Mouse (Mus musculus) liver, embryonic 13.5 days (tissue): ENCODE results near the gene Grin2b. TPM values are rescaled to one million over a fixed set of nuclear protein-coding genes. Genes with fewer than 3 reads are reported as not detected.
"Not testable (repeated sequence)": the region's sequence is repeated elsewhere in the genome, so short reads cannot be mapped to it uniquely, and the experiment has no call there.

ENCODE experiments used
- ATAC-seq: fragments of 200-750 bp; cut with Nextera tagmentation; 2 replicates; pipeline ENCODE4 v1.8.0; 2017; ENCODE audit warnings: low read depth, mild to moderate bottlenecking, moderate number of reproducible peaks, moderate library complexity
- DNase-seq: peaks from one replicate; pipeline ENCODE4 v3.0.0; 2022
- H3K27ac ChIP-seq: fragments of 300-500 bp; sonication (generic); 2 replicates; pipeline ENCODE4 v1.5.1; 2015; ENCODE audit warnings: moderate library complexity, mild to moderate bottlenecking, inconsistent platforms
- H3K27me3 ChIP-seq: fragments of 300-500 bp; sonication (generic); 2 replicates; pipeline ENCODE4 v1.6.1; 2015; ENCODE audit warnings: mild to moderate bottlenecking, inconsistent platforms
- H3K36me3 ChIP-seq: fragments of 300-500 bp; sonication (generic); 2 replicates; pipeline ENCODE4 v1.6.1; 2015; ENCODE audit warnings: mild to moderate bottlenecking, inconsistent platforms
- H3K4me1 ChIP-seq: fragments of 300-500 bp; sonication (generic); replicated peaks from 2 replicates; pipeline ENCODE4 v1.6.1; 2015; ENCODE audit warnings: inconsistent platforms
- H3K4me2 ChIP-seq: fragments of 300-500 bp; sonication (generic); 2 replicates; pipeline ENCODE4 v1.6.1; 2015; ENCODE audit warnings: inconsistent platforms, mild to moderate bottlenecking, moderate library complexity
- H3K4me3 ChIP-seq: fragments of 300-500 bp; sonication (generic); replicated peaks from 2 replicates; pipeline ENCODE4 v1.5.1; 2015; ENCODE audit warnings: mild to moderate bottlenecking, inconsistent platforms
- H3K9ac ChIP-seq: fragments of 300-500 bp; sonication (generic); 2 replicates; pipeline ENCODE4 v1.6.1; 2015; ENCODE audit warnings: mild to moderate bottlenecking, inconsistent platforms
- H3K9me3 ChIP-seq: fragments of 300-500 bp; sonication (generic); replicated peaks from 2 replicates; pipeline ENCODE4 v1.6.1; 2016; ENCODE audit warnings: inconsistent platforms
- WGBS: fragments of 180-500 bp; shearing (Covaris S2); methylation state at CpG from one replicate; pipeline ENCODE4 v1.1.7; 2015; ENCODE audit not compliant: insufficient replicate concordance; 5-methylcytosine and 5-hydroxymethylcytosine counted together
- polyA plus RNA-seq: library from polyadenylated mRNA; unstranded; fragments of >200 nt; fragmentation: Nextera tagmentation; extraction: Ambion mirVana; gene quantifications from 2 replicates; pipeline ENCODE4 v1.2.1, GENCODE M21; 2015

Gene Grin2b
- polyA plus RNA-seq, 1 experiment from 2014 or later: 0.21 TPM

DNA sequence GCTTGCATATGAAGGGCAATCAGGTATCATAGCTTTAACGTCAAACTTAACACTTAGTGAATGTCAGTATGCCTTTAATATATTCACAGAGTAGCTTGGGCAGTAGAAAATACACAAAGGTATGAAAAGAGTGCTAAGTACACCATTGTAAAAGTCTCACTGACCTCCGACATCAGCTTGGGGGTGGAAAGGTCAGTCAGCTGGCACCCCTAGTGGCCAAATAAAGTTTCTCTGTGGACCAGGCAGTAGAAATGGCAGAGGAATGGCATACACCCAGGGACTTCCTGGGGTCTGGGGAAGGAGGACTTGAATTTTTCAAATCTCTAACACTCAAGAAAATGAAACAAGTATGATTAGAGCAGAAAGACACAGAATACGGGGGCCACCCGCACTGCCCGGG is 339.8 kb downstream of the Grin2b start:
- no peaks in the 10 kb centered on the region for H3K27me3 ChIP-seq
- no peaks in the 10 kb centered on the region for H3K9me3 ChIP-seq
- H3K27ac ChIP-seq: no peak overlapping the region
- no peak for DNase-seq
- H3K4me2 ChIP-seq: no peak overlapping the region
- H3K4me1 ChIP-seq: no peaks in the 10 kb centered on the region
- no peak for ATAC-seq
- no peaks in the 10 kb centered on the region for H3K36me3 ChIP-seq
- H3K9ac ChIP-seq: no peak overlapping the region
- H3K4me3 ChIP-seq: no peak overlapping the region
- 56% methylated on average over 5 of the region's 5 CpGs for WGBS

DNA sequence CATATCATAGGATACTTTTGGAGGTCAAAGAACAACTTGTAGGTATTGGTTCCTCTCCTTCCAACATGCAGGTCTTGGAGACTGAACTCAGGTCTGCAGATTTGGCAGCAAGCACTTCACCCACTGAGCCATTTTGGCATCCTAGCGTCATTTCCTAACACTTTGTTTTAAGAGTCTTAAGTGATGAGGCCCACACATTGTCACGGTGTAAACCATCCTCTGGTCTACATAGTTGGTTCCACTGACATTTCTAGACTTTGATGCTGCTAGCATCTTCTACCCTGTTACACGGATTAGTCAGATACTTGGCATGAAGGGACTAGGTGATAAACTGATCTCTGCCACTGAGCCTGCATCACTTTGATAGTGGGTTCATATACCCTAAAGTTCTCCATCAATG is 341.3 kb downstream of the Grin2b start:
- 58% methylated on average over 3 of the region's 3 CpGs for WGBS

DNA sequence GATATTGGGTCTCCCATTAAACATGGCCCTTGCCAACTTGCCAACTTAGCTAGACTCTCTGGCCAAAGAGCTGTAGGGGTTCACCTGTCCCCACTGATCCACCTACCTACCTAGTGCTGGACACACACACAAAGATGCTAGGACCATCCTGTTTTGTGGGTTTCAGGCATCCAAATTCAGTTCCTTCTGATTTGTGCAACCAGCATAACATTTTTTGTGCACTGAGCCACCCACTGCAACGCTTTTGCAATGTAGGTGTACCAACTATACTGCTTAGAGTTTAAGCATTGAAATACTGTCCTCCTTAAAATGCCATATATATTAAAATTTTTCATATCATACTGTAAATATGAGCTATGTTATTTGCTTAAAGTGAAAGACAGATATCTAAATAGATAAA is 342.3 kb downstream of the Grin2b start:
- ATAC-seq (no peak), DNase-seq (no peak)
- no peaks in the 10 kb centered on the region for H3K27me3 ChIP-seq
- 54% methylated on average over 1 of the region's 1 CpGs for WGBS
- no peaks in the 10 kb centered on the region for H3K4me1 ChIP-seq
- no peak overlapping the region for H3K9ac ChIP-seq
- no peaks in the 10 kb centered on the region for H3K9me3 ChIP-seq
- no peak overlapping the region for H3K4me2 ChIP-seq
- no peak overlapping the region for H3K4me3 ChIP-seq
- H3K36me3 ChIP-seq: no peaks in the 10 kb centered on the region
- H3K27ac ChIP-seq: no peak overlapping the region

More for the DNA sequence above, 341.3 kb downstream of the Grin2b start:
- no peaks in the 10 kb centered on the region for H3K27me3 ChIP-seq
- H3K4me1 ChIP-seq: no peaks in the 10 kb centered on the region
- no peak overlapping the region for H3K9ac ChIP-seq
- no peak overlapping the region for H3K4me3 ChIP-seq
- DNase-seq (no peak), ATAC-seq (no peak)
- no peak overlapping the region for H3K27ac ChIP-seq
- no peaks in the 10 kb centered on the region for H3K36me3 ChIP-seq
- H3K4me2 ChIP-seq: no peak overlapping the region
- no peaks in the 10 kb centered on the region for H3K9me3 ChIP-seq

DNA sequence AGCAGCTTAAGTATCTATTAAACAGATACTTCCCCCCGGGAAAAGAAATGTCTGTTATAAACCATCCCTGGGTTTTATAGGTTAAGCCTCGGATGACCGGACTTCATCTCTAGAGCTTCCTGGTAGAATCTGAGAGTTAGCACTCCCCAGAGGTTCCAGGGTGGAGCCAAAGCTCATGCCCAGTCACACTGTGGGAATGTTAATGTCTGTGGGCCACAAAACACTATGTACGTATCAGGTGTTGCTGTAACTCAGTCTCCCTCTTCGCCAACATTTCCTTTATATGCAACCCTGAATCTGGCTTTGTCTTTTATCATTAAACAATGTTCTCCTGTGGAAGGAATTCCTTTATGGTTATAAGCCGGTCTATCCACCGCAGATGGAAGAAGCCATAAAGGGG is 343.9 kb downstream of the Grin2b start:
- H3K4me1 ChIP-seq: no peaks in the 10 kb centered on the region
- no peak overlapping the region for H3K9ac ChIP-seq
- ATAC-seq (no peak), DNase-seq (no peak)
- no peak overlapping the region for H3K4me3 ChIP-seq
- no peaks in the 10 kb centered on the region for H3K36me3 ChIP-seq
- 74% methylated on average over 7 of the region's 7 CpGs for WGBS
- H3K9me3 ChIP-seq: no peaks in the 10 kb centered on the region
- H3K4me2 ChIP-seq: no peak overlapping the region
- no peak overlapping the region for H3K27ac ChIP-seq
- no peaks in the 10 kb centered on the region for H3K27me3 ChIP-seq

DNA sequence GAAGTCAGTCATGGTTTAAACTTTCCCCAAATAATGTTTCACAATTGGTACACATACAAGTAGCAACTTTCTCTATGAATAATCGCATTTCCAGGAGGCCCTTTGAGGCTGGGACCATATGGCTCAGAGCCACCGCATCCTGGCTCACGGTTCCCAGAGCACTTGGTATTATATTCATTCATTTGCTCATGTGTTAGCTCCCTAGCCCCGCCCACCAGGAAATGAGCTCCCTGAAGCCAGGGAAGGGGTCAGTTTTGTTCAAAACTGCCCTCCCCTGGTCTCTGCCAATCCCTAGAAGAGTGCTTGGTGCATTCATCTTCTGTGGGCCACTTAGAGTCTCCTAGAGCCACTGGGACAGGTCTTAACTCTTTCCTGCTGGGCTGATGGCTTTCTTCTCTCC is 344.3 kb downstream of the Grin2b start:
- Histone ChIP-seq H3K4me1 (no peaks in the 10 kb centered on the region), H3K27ac (no peak overlapping the region), H3K36me3 (no peaks in the 10 kb centered on the region), H3K4me2 (no peak overlapping the region), H3K9me3 (no peaks in the 10 kb centered on the region), H3K4me3 (no peak overlapping the region), H3K9ac (no peak overlapping the region), H3K27me3 (no peaks in the 10 kb centered on the region)
- DNase-seq (no peak), ATAC-seq (no peak)
- 46% methylated on average over 4 of the region's 4 CpGs for WGBS

DNA sequence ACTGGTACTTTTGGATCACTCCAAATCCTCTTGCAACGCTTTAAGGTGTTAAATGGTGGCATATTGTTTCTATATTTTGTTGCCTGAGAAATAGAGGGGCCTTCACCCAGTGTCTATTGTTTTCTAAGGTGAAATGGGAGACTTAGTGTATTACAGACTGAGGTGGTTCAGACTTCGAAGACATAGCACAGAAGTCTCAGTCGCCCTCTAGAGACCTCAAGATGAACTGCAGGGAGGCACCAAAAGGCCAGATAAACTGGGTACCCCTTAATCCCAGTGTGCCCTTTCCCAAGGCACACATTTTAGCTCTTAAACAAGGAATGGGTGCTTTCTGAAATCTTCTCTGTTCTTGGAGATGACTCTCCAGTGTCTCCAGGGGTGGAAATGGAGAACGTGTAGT is 345.4 kb downstream of the Grin2b start:
- WGBS: 15% methylated on average over 4 of the region's 4 CpGs
- H3K36me3 ChIP-seq: no peaks in the 10 kb centered on the region
- H3K4me3 ChIP-seq: no peak overlapping the region
- H3K9ac ChIP-seq: no peak overlapping the region
- no peaks in the 10 kb centered on the region for H3K9me3 ChIP-seq
- H3K27ac ChIP-seq: no peak overlapping the region
- no peaks in the 10 kb centered on the region for H3K4me1 ChIP-seq
- no peaks in the 10 kb centered on the region for H3K27me3 ChIP-seq
- DNase-seq: no peak
- H3K4me2 ChIP-seq: no peak overlapping the region
- no peak for ATAC-seq

DNA sequence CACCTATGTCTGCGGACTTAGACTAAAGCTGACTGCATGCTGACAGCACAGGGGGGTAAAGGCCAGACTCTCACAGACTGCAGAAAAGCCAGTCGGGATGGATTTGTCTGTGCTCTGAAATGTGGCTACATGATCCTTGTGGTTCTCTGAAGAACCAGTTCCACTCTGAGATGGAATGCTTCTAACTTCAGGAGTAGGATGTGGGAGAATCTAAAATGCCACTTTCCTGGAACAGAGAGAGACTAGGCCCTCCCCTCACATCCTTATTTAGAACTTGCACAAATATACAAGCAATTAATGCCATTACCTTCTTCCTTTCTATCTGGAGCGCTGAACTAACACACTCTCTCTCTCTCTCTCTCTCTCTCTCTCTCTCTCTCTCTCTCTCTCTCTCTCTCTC is 346.0 kb downstream of the Grin2b start:
- Histone ChIP-seq H3K9me3 (no peaks in the 10 kb centered on the region), H3K4me3 (no peak overlapping the region), H3K27ac (no peak overlapping the region), H3K27me3 (no peaks in the 10 kb centered on the region), H3K9ac (no peak overlapping the region), H3K4me2 (no peak overlapping the region), H3K36me3 (no peaks in the 10 kb centered on the region), H3K4me1 (no peaks in the 10 kb centered on the region)
- 60% methylated on average over 3 of the region's 3 CpGs for WGBS
- ATAC-seq (no peak), DNase-seq (no peak)

DNA sequence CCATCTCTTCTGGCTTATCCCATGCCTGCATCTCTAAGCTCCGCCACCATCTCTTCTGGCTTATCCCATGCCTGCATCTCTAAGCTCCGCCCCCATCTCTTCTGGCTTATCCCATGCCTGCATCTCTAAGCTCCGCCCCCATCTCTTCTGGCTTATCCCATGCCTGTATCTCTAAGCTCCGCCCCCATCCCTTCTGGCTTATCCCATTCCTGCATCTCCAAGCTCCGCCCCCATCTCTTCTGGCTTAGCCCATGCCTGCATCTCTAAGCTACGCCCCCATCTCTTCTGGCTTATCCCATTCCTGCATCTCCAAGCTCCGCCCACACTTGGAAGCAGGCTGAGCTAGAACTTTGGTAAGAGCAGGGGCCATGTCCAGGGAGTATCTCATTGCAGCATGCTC is 346.5 kb downstream of the Grin2b start:
- H3K27me3 ChIP-seq, H3K9ac ChIP-seq, H3K4me2 ChIP-seq, ATAC-seq, H3K27ac ChIP-seq, H3K4me1 ChIP-seq, H3K4me3 ChIP-seq, H3K9me3 ChIP-seq, DNase-seq, H3K36me3 ChIP-seq: not testable (repeated sequence)
- WGBS: 76% methylated on average over 7 of the region's 7 CpGs

DNA sequence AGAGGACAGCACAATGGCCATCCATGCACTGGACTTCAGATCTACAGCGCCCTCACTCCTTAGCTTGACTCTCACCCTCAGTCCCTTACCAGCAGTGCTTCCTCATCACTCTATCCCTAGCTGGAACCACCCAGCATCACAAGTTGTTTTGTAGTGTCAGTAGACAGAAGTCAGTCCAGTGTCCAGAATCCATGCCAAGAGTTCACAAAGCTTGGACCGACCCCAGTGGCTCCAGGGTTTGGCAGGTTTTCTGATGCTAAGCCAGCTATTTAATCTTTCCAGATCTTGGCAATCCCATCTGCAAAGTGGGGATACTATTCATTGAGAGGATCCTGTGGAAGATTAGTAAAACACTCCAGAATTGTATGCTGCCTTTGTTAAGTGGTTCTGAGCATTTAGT is 355.9 kb downstream of the Grin2b start:
- no peak overlapping the region for H3K9ac ChIP-seq
- DNase-seq (no peak), ATAC-seq (no peak)
- WGBS: 66% methylated on average over 2 of the region's 2 CpGs
- H3K4me2 ChIP-seq: no peak overlapping the region
- H3K4me1 ChIP-seq: no peaks in the 10 kb centered on the region
- no peak overlapping the region for H3K4me3 ChIP-seq
- H3K36me3 ChIP-seq: no peaks in the 10 kb centered on the region
- no peak overlapping the region for H3K27ac ChIP-seq
- no peaks in the 10 kb centered on the region for H3K27me3 ChIP-seq
- H3K9me3 ChIP-seq: no peaks in the 10 kb centered on the region

DNA sequence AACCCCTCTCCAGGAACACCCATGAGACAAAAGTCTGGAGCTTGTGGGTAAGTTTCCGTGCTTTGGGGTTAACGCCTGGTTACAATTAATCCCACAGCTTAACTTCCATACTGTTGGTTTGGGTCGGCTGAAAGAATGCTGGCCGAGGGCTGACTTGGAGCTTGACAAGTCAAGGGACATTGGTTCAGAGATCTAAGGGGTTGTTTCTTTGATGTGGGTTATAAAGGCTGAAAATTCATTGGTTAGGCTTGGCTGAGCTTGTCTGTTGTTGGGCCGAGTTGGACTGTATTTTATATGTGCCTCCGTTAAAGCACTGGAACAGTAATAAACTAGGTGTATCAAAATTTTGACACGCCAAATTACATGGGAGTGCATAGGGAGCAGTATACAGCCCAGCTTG is 359.6 kb downstream of the Grin2b start:
- Histone ChIP-seq H3K27me3 (no peaks in the 10 kb centered on the region), H3K4me1 (no peaks in the 10 kb centered on the region), H3K9ac (no peak overlapping the region), H3K9me3 (no peaks in the 10 kb centered on the region), H3K4me3 (no peak overlapping the region), H3K4me2 (no peak overlapping the region), H3K36me3 (no peaks in the 10 kb centered on the region), H3K27ac (no peak overlapping the region)
- WGBS: 64% methylated on average over 7 of the region's 7 CpGs
- ATAC-seq (no peak), DNase-seq (no peak)

DNA sequence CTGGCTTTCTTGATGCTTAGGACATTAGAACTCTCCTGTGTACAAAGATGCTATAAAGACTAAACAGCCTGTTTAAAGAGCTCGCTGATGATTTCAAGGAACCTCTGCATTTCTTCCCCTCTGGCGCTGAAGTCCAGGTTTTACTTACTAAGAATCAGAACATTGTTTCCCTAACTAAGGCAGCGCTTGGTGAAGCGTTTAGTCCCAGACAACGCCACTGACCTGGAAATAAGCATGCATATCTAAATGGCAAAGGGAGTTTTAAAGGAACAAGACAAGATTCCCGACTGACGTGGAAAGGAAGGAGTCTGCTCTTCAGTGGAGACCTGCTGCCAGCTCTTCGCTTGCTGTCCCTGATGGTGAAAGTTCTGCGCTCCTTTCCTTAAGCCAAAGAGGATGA is 367.9 kb downstream of the Grin2b start:
- no peak for ATAC-seq
- Histone ChIP-seq H3K27me3 (no peaks in the 10 kb centered on the region), H3K36me3 (no peaks in the 10 kb centered on the region), H3K9me3 (no peaks in the 10 kb centered on the region; the same call in 1 of the 2 replicates), H3K27ac (no peak overlapping the region), H3K9ac (no peak overlapping the region), H3K4me1 (no peaks in the 10 kb centered on the region), H3K4me3 (no peak overlapping the region), H3K4me2 (no peak overlapping the region)
- WGBS: 77% methylated on average over 9 of the region's 9 CpGs
- no peak for DNase-seq

DNA sequence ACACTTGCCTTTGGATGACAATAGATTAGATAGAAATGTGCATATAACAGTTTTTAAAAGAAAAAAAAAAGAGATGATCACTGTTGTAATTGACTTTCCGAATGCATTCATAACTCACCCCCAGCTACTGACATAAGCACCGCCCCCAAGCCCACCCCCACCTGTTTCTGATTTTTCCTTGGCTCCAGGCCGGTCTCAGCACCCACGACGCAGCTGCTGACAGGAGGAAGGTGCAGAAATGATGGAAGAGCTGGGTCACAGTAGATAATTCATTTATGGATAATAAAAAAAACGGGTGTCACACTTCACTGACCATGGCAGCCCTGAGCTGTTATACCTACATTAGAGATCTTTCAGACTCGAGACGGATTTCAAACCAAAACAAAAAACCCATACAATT is 373.4 kb downstream of the Grin2b start:
- Histone ChIP-seq H3K4me2 (no peak overlapping the region), H3K27me3 (no peaks in the 10 kb centered on the region), H3K36me3 (no peaks in the 10 kb centered on the region), H3K9ac (no peak overlapping the region), H3K9me3 (no peaks in the 10 kb centered on the region; the same call in 1 of the 2 replicates), H3K4me3 (no peak overlapping the region), H3K4me1 (no peaks in the 10 kb centered on the region), H3K27ac (no peak overlapping the region)
- no peak for ATAC-seq
- WGBS: 66% methylated on average over 8 of the region's 8 CpGs
- no peak for DNase-seq
